Mouse (Mus musculus): ENCODE measurements around the gene Card10.

The Card10 gene

DNA sequence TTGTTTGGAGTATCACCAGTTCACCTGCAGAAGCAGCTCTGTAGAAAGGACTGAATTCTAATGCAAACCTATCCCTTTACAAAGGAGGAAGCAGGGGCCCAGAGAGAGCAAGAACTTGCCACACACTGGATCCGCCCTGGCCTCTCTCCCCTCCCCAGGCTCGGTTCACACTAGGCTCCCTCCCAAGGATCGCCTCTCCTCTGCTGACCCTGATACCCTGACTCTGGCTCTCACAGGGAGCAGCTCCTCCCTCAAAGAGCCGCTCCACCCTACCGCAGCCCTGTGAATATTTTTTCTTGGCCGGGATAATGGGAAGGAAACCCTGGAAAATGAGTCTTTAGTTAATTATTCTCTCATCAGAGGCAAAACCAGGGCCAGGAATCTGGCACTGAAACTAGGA lies 1.5 kb upstream of the Card10 start:
- DNase-seq (ENCODE audit: extremely low read depth, insufficient read length, low spot score) = no peak

DNA sequence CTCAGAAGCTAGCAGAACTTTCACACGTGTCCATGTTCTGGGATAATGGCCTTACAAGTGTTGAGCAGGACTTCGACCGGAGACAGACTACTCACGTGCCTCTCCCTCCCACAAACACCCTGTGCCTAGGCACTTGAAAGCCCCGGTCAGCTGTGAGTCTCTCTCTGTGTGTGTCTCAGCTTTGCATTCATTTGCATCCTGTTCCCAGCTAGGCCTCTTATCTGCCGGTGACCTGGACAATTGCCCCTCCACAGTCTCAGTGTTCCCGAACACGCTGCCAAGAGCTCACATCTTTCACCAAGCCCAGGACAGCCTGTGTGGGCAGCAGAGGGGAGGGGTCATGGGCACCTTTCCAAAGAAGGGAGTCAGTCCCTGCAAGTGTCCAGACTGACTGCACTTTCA lies 658 bp upstream of the Card10 start:
- DNase-seq (ENCODE audit: extremely low read depth, insufficient read length, low spot score) = peak; percentile 67

DNA sequence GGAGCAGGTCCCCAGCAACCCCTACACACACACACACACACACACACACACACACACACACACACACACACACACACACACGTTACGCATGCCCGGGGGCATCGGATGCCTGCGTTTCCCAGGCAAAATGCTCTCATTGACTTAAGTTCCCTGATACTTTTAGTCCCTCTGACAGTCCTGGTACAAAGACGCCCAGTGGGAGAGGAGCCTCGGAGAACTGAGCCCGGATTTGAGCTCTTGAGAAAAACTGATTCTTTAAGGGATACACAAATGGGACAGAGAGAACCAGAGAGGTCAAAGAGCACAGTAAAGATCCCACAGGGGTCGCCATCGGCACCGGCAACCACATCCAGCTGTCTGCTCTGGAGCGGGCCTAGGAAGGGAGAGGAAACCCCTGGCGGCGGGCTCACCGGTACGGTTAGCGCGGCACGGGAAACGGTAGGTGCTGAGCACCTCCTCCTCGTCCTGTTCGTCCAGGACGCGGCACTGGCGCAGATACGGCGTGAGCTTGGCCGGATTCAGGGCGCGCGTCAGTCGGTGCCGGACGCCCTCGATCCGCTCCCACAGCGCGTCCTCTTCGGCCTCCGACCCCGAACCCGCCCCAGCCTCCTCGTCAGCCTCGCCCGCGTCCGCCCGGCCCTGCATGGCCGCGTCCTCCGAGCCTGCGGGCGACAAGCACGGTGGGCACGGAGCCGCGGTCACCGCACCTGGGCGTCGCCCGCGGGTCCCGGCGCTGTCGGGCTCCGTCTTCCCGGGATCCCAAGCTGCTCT lies 686 bp downstream of the Card10 start:
- peak; percentile 66 for DNase-seq (ENCODE audit: extremely low read depth, insufficient read length, low spot score)

DNA sequence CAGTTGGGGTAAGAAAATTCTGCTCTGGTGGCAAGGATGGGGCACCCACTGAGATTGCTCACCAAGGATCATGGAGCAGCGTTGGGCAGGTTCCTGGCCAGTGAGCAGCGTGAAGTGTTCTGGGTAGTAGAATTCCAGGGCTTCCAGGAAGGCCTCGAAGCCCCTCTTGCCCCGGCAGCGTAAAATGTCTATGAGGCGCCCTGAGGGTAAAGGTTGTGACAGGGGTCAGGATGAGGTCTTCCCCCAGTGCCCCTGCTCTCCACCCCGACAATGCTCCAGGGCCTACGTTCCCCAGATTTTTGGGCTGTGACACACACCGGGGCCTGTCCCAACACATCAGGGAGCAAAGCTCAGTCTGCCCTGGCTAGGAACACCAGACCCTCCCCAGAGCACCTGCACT lies 1.3 kb downstream of the Card10 start:
- DNase-seq (ENCODE audit: extremely low read depth, insufficient read length, low spot score) = no peak

DNA sequence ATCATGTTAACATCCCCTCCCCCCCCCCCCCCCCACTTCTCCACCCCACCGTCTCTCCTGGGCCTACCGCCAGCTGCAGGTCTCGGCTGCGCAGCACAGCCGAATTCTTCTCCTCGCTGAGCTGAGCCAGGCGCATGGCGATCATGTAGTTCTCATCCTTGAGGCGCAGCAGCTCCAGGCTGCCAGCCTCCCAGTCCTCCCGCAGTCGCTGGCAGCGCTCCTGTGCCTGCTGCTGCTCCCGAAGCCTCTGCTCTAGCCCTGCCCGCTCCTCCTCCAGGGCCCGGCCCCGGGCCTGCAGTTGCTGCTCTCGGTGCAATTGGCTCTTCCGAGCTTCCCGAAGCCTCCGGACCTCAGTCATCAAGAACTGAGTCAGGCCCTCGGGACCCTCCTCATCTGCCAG lies 3.8 kb downstream of the Card10 start:
- no peak for DNase-seq (ENCODE audit: extremely low read depth, insufficient read length, low spot score)

DNA sequence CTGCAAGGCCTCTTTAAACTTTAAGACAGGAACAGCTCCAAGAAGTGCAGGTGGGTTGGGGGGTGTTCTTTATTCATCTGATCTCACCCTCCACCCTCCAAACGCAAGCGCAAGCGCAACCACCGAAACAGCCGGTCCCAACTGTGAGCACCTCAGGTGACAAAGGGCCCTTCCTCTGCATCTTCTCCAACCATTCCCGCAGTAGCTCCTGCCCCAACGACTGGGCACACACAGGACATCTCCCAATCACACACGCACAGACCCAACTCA lies 5.8 kb downstream of the Card10 start:
- DNase-seq (ENCODE audit: extremely low read depth, insufficient read length, low spot score) = no peak

DNA sequence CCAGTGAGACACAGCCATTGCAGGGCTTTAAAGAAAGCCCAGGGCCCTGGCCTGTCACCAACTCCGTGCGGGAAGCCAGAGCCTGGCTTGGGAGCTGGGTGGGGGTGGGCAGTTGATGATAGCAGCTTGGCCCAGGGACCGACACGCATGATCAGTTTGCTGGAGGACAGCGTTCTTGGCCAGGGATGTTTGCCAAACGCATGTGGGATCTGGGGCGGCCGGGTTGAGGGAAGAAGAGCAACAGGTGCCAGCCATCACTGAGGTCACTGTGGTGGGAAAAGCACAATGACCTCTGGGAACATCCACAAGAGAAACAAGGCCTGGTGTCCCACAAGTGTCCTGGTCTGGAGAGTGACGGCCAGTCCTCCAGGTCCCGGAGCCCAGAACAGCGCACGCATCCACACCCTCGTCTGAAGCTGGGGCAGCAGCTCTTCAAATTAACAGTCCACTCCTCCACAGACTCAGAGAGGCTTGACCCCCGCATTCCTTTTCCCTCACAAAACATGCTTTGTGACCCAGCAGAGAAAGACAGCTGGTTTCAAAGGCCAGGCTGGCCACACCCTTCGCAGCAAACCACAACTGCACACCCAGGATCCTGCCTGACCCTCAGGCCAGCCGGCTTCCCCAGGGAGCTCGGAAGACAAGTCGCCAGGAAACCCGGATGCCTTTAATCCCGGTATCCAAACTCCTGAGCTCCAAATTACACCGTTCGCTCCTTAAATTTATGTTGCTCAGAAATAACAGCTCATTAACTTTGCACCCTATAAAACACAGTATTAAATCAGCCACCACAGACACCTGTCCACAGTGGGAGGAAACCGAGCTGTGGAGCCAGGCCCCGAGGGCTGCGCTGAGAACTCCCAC lies 6.4 kb downstream of the Card10 start:
- peak; percentile 88 for DNase-seq (ENCODE audit: extremely low read depth, insufficient read length, low spot score)

DNA sequence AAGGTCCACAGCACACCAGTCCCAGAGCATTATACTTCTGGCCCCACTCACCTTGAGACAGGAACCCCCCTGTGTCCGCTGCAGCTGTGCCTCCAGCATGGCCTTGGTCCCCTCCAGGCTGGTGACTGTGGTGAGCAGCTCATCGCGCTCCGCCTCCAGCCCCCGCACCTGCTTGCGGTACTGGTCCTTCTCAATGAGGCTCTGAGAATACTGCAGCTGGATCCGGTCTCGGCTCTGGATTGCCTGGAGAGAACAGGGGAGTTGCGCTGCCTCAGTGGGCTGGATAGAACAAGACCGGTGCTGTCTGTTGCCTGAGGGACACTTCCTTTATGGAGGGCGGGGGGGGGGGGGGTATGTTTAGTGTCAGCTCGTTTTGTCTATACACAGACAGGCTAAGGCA lies 11.9 kb downstream of the Card10 start:
- no peak for DNase-seq (ENCODE audit: extremely low read depth, insufficient read length, low spot score)

DNA sequence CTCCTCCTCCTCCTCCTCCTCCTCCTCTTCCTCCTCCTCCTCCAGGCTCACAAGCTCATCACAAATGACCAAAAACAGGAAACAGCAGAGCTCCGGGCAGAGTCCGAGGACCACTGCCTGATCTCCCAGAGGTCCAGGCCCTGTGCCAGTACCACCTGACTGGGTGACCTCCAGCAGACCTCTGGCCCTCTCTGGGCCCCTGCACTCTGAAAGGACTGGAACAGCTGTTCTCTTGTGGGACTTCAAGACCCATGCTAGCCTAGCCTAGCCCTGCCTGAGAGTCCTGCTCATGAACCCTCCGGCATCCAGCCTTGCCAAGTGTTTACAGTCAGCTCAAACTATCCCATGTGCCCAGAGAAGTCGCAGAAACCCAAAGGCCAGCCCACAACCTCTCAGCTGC lies 12.4 kb downstream of the Card10 start:
- DNase-seq (ENCODE audit: extremely low read depth, insufficient read length, low spot score) = no peak

DNA sequence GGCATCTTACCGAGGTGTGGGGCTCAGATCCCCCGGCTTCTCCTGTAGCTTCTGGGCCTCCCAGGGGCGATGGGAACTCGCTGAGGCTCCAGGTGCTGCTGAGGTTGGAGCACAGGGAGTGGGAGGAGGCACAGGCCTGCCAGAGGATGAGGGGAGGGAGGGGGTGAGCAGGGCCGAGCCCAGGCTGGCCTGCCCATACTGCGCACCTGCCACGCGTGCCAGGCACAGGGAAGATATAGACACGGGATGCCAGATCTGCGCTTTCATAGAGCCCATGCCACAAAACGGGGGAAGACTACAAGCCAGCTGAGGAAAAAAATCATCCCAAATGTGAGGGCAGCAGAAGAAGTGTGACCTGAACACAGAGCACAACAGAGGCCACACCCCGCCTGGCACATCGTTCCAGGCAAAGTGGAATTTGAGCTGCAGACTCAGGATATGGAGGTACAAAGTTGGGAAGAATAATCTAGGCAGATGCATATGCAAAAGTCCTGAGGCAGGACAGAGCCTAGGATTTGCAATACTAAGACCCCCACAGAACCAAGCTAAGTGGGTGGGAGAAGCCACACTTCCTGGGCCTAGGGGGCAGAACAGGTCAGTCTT lies 13.0 kb downstream of the Card10 start:
- DNase-seq (ENCODE audit: extremely low read depth, insufficient read length, low spot score) = no peak

DNA sequence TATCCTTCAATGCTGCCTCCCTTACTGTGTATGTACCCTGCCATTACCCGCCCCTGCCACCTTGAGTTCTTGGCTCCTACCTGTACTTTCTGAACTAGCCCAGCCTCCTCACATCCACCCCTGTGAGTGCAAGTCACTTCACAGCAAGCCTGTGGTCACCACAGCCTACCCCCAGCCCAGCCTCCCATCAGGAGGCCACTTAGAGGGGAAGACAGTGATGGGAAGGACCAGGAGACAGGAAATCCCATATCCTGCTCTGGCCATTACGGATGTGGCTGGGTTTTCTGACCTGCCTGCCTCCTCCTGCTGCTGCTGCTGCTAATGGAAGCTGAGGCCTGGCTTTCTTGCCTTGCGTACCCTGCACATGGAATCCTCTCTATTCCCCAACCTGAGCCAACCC lies 14.8 kb downstream of the Card10 start:
- no peak for DNase-seq (ENCODE audit: extremely low read depth, insufficient read length, low spot score)

DNA sequence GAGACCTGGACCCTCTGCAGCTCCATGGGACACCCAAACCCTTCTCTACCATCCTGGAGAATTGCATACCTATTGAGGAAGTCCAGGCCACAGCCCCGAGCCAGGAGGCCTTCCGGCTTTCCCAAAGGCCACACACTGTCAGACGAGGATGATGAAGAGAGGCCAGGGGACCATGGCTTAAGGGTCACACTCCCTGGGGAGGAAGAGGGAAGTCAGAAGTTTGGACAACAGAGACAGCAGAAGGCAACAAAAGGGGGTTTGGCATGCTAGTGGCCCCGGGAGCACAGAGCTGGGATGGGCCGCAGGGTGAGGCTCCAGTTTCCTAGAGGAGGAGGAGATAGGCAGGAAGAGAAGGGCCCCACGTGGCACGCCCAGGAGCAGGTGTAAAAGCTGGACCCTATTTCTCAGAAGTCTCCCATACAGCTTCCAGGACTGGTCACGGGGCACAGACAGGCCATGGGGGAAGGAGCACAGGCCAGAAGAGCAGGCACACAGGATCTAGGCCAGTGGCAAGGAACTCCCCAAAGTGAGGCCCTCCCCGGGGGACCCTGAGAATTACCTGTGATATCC lies 15.5 kb downstream of the Card10 start:
- DNase-seq (ENCODE audit: extremely low read depth, insufficient read length, low spot score) = no peak

DNA sequence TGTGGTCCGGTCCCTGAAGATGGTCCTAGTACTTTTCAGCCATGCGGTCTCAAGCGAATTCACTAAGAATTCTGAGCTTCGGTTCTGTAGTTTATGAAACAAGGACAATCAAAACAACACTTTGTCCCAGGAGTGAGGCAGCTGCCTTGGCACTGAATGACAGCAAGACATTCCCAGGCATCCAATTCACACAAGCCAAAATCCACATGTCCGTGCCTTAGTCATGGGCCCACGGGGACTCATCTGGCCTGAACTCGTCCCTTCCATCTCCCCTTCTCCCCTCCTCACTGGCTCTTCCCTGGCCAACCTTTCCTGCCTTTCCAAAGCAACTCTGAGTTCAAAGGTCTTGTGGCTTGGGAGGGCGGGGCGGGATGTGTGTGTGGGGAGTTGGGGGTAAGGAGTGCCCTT lies 16.4 kb downstream of the Card10 start:
- peak; percentile 54 for DNase-seq (ENCODE audit: extremely low read depth, insufficient read length, low spot score)

DNA sequence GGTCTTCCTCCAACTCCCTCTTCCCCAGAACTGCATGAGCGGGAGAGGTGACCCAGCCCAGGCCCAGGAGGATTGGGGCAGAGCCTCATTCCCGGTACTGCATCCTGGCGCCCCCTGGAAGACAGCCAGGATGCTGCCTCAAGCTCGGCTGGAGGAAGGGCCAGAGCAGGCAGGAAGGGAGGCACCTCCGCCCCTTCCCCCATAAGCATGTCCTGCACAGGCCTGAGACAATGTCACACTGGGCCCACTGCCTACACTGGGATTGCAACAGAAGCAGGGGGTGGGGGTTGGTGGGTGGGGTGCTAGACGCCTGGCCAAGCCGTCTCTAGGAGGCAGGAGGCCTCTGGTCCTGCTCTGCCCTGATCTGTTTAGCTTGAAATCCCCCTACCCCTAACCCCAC lies 16.9 kb downstream of the Card10 start:
- no peak for DNase-seq (ENCODE audit: extremely low read depth, insufficient read length, low spot score)

DNA sequence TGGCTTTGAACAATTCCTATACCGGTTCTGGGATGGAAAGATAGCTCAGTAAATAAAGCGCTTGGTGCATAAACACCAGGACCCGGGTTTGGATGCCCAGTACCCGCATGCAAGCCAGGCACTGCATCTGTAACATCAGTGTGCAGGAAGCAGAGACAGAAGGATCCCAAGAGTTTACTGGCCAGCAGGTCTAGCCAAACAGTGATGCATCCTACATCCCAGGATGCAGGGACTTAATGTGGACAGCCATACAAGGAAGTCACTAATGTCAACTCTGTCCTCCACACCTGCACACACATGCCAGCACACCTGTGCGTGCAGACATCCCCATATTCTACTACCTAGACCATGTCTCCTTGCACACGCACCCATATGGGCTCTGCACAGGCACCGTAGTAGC lies 17.6 kb downstream of the Card10 start:
- DNase-seq (ENCODE audit: extremely low read depth, insufficient read length, low spot score) = no peak

DNA sequence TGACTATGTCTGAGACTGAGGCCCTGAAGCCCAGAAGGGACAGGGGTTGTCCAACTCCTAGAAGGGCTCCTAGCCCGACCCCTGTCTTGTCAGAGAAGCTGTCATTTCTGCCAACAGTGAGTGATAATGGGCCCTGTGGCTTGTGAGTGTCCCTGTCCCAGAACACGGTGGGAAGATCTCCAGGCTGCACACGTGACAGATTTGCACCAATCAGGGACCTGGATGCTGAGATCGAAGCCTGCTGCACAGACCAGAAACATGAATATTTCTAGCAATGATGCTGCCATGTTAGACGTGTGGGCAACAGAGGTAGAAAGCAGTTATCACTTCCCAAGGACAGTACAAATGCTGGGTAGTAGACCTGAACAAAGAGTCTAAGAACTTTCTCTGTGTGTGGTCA lies 18.3 kb downstream of the Card10 start:
- no peak for DNase-seq (ENCODE audit: extremely low read depth, insufficient read length, low spot score)

DNA sequence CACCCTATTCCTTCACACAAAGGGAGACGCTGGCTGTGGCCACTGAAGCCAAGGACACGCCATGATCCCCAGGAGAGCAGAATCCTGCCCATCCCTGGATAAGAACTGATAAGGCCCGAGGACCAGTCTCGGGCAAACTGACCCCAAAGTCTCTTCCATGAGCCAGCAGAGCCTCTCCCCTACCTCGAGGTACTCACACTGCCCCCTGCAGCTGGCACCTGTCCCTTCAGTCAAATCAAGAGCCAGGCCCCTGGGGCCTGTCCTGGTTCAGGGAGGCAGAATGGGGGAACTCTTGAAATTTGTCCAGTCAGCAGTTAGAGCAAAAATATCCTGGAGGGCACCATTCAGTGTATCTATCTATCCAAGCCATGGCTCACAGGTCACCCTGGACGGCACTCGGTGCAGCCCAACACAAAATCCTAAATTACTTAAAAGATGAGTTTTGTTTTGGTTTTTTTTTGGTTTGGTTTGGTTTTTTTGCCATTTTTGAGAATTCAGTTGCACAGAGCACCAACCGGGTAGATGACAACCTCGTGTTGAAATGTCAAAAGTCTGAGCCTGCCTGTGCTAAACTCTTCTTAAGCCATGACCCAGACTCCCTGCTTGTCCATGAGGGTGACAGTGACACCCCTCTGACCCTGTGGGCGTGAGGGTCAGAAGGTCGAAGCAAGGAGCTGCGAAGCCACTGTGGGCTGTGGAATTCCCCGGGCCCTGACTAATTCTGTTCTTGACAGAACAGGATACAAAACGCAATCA lies 20.3 kb downstream of the Card10 start:
- no peak for DNase-seq (ENCODE audit: extremely low read depth, insufficient read length, low spot score)

DNA sequence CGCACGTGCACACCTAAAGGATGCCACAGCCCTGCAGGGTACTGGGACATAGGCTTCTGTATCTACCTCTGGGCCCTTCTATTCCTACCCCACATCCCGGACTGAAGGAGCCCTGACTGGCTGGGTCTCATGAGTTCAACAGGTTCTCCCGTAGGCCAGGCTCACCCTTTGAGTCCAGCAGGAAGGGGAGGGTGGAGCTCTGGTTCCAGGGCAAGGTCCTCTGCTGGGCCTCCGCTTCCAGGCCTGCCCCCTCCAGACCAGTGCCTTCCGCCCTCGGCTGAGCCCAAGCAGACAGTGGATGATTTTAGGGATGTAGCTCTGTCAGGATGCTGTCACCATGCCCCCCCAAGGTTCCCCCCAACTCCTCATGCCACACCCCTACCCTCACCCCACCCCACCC lies 21.9 kb downstream of the Card10 start:
- no peak for DNase-seq (ENCODE audit: extremely low read depth, insufficient read length, low spot score)

DNA sequence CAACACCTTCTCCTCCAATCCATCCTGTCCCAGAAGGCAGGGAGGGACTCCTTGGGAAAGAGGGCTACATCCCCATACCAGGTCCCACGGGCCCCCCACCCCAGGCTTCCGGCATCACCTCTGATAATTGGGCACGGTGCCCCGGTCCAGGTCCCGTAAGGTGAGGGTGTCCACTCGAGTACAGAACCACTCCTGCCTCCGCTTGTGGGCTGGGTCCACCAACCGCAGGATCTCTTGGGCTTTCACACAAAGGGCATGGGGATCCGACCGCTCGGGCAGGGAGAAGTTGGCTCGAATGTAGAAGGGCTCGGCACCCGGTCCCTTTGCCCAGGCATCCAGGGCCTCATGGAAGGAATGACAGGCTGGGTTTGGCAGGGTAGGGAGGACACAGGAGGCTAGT lies 22.5 kb downstream of the Card10 start:
- no peak for DNase-seq (ENCODE audit: extremely low read depth, insufficient read length, low spot score)

DNA sequence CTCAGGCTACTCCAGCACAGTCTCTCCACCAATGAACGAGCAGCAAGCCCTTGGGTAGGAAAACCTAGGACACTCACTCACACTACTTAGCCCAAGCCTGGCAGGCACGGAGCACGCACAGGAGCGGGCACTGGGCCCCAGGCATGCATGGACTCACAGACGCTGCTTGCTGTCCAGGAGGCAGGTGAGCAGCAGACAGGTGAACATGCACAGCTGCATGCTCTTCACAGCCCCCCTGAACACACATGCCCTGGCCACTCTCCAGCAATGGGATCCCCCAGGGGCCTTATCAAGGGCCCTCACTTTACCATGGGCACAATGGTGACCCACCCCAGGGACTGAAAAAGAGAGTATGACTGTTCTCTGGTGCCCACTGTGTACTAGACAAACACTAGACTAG lies 23.2 kb downstream of the Card10 start:
- no peak for DNase-seq (ENCODE audit: extremely low read depth, insufficient read length, low spot score)

DNA sequence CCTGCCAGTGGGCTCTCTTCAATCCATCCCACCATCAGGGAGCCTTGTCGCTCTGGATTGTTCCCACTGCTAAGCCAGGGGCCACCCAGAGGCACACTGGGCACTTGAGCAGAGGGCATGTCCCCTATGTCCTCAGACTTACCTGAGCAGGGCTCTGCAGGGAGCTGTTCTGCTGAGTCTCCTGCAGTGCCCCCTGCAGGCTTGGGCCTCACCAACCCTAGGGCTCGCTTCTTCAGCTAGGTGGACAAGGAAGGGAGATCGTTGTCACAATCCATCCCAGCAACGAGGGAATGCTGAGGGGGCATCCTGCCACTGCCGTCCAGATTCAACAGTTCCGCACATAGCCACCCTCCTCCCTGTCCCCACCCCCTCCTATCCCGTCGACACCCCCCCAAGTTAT lies 23.6 kb downstream of the Card10 start:
- DNase-seq (ENCODE audit: extremely low read depth, insufficient read length, low spot score) = no peak

All from 3134 (cell line).